Mouse (Mus musculus): ENCODE measurements around the gene Pfdn6. TPM values are rescaled to one million over a fixed set of nuclear protein-coding genes. Genes with fewer than 3 reads are reported as not detected.
"Not testable (repeated sequence)": the region's sequence is repeated elsewhere in the genome, so short reads cannot be mapped to it uniquely, and the experiment has no call there.

Pfdn6 gene
- total RNA-seq (2021) = 10 to 100 TPM; 90.5 to 96.1 TPM

GRCm38 (mm10) chr17:33940206-33940805 lies at the start of gene Pfdn6, which contains the start of gene Wdr46:
Pfdn6 (minus strand) TSS chr17:33940343.
Wdr46 (plus strand) TSS chr17:33940660.
- intact Hi-C loops (cut with DNase I) = no loop called here
- peak; percentile 83 for DNase-seq

- DNase-seq = peak; percentile 68
- intact Hi-C loops (cut with DNase I) = not testable (repeated sequence)
These were observed 42.0 kb upstream of the Pfdn6 start for GRCm38 (mm10) chr17:33982136-33982535.

- intact Hi-C loops (cut with DNase I) = not testable (repeated sequence)
These were observed 41.2 kb upstream of the Pfdn6 start for GRCm38 (mm10) chr17:33981192-33981909.

GRCm38 (mm10) chr17:33980181-33981035 lies 40.3 kb upstream of the Pfdn6 start:
- no peak for DNase-seq
- intact Hi-C loops (cut with DNase I) = no loop called here

More at GRCm38 (mm10) chr17:33981192-33981909, 41.2 kb upstream of the Pfdn6 start:
- peak; percentile 91 for DNase-seq

GRCm38 (mm10) chr17:33979512-33980050 lies 39.4 kb upstream of the Pfdn6 start:
- DNase-seq = no peak

GRCm38 (mm10) chr17:33978631-33979031 lies 38.5 kb upstream of the Pfdn6 start:
- no peak for DNase-seq
- intact Hi-C loops (cut with DNase I) = no loop called here

More at GRCm38 (mm10) chr17:33979512-33980050, 39.4 kb upstream of the Pfdn6 start:
- intact Hi-C loops (cut with DNase I) = no loop called here

GRCm38 (mm10) chr17:33977861-33978557 lies 37.9 kb upstream of the Pfdn6 start:
- intact Hi-C loops (cut with DNase I) = no loop called here
- DNase-seq = no peak

- intact Hi-C loops (cut with DNase I) = loop anchor here (5.0 kb wide), 1 partner anchor 1299 kb away; no protein-coding TSS in a partner anchor
- DNase-seq = no peak
These were observed 33.4 kb upstream of the Pfdn6 start for GRCm38 (mm10) chr17:33973572-33973971.

GRCm38 (mm10) chr17:33972691-33973090 lies 32.5 kb upstream of the Pfdn6 start:
- intact Hi-C loops (cut with DNase I) = loop anchor here (5.0 kb wide), 1 partner anchor 1300 kb away; no protein-coding TSS in a partner anchor
- no peak for DNase-seq

- intact Hi-C loops (cut with DNase I) = no loop called here
- DNase-seq = no peak
These were observed 29.3 kb upstream of the Pfdn6 start for GRCm38 (mm10) chr17:33969394-33969793.

GRCm38 (mm10) chr17:33968927-33969326 lies 28.8 kb upstream of the Pfdn6 start:
- intact Hi-C loops (cut with DNase I) = no loop called here
- DNase-seq = no peak

GRCm38 (mm10) chr17:33968489-33968888 lies 28.3 kb upstream of the Pfdn6 start:
- intact Hi-C loops (cut with DNase I) = no loop called here
- peak; percentile 77 for DNase-seq

- no peak for DNase-seq
- intact Hi-C loops (cut with DNase I) = no loop called here
These were observed 25.9 kb upstream of the Pfdn6 start for GRCm38 (mm10) chr17:33965846-33966550.

- no peak for DNase-seq
- intact Hi-C loops (cut with DNase I) = no loop called here
These were observed 25.1 kb upstream of the Pfdn6 start for GRCm38 (mm10) chr17:33965082-33965845.

- no peak for DNase-seq
- intact Hi-C loops (cut with DNase I) = no loop called here
These were observed 22.7 kb upstream of the Pfdn6 start for GRCm38 (mm10) chr17:33962876-33963275.

- intact Hi-C loops (cut with DNase I) = loop anchor here (2.0 to 5.0 kb wide), 2 partner anchors 62 to 1319 kb away; partner anchors contain the start of gene Ring1
- no peak for DNase-seq
These were observed 19.8 kb upstream of the Pfdn6 start for GRCm38 (mm10) chr17:33959948-33960347.

- DNase-seq = no peak
- intact Hi-C loops (cut with DNase I) = loop anchor here (5.0 kb wide), 1 partner anchor 63 kb away; the partner anchor contains the start of gene Ring1
These were observed 19.0 kb upstream of the Pfdn6 start for GRCm38 (mm10) chr17:33959135-33959534.

- intact Hi-C loops (cut with DNase I) = loop anchor here (5.0 kb wide), 1 partner anchor 64 kb away; the partner anchor contains the start of gene Ring1
- DNase-seq = no peak
These were observed 18.3 kb upstream of the Pfdn6 start for GRCm38 (mm10) chr17:33958451-33958850.
